Mouse (Mus musculus) C2C12 (cell line): ENCODE data around the gene Tdg. TPM values are rescaled to one million over a fixed set of nuclear protein-coding genes. Genes with fewer than 3 reads are reported as not detected.

Source experiments
- H3K27me3 ChIP-seq: one replicate; pipeline ENCODE4 v1.6.1; 2011; ENCODE audit not compliant: control insufficient read depth, insufficient read depth, insufficient read length
- H3K36me3 ChIP-seq: one replicate; pipeline ENCODE4 v1.6.1; 2011; ENCODE audit not compliant: control insufficient read depth, insufficient read depth
- H3K4me3 ChIP-seq: one replicate; pipeline ENCODE4 v1.5.1; 2011; ENCODE audit warnings: mild to moderate bottlenecking, control low read depth; ENCODE audit not compliant: poor library complexity, insufficient read depth, severe bottlenecking
- H3K79me2 ChIP-seq: one replicate; pipeline ENCODE4 v1.6.1; 2011; ENCODE audit not compliant: control insufficient read depth, insufficient read depth
- H3K79me3 ChIP-seq: one replicate; pipeline ENCODE4 v1.6.1; 2011; ENCODE audit warnings: low read depth, control low read depth
- H3ac ChIP-seq: one replicate; pipeline ENCODE3; 2011; ENCODE audit warnings: low read depth; ENCODE audit not compliant: control insufficient read depth, insufficient read length
- CEBPB ChIP-seq: IDR thresholded peaks from one replicate; pipeline ENCODE4 v1.6.1; 2011; ENCODE audit warnings: low read depth, mild to moderate bottlenecking, control low read depth, moderate library complexity
- CTCF ChIP-seq: IDR thresholded peaks from one replicate; pipeline ENCODE4 v1.5.1; 2011; ENCODE audit not compliant: control insufficient read depth, insufficient read depth, insufficient read length
- FOSL1 ChIP-seq: IDR thresholded peaks from one replicate; pipeline ENCODE4 v1.8.0; 2011; ENCODE audit warnings: mild to moderate bottlenecking, low read length; ENCODE audit not compliant: poor library complexity, insufficient read depth, severe bottlenecking
- MAX ChIP-seq: IDR thresholded peaks from one replicate; pipeline ENCODE4 v1.6.1; 2011; ENCODE audit warnings: mild to moderate bottlenecking, control low read depth
- MYOD1 ChIP-seq: IDR thresholded peaks from one replicate; pipeline ENCODE4 v1.6.1; 2011; ENCODE audit warnings: low read depth; ENCODE audit not compliant: control insufficient read depth, insufficient read length
- MYOG ChIP-seq: IDR thresholded peaks from one replicate; pipeline ENCODE4 v1.6.1; 2011; ENCODE audit not compliant: control insufficient read depth, insufficient read length; ENCODE audit errors: extremely low read depth
- USF1 ChIP-seq: IDR thresholded peaks from one replicate; pipeline ENCODE4 v1.6.1; 2011; ENCODE audit warnings: low read depth, mild to moderate bottlenecking, control low read depth, moderate library complexity
- polyA plus RNA-seq: library from polyadenylated mRNA; unstranded; fragments of >200 nt; fragmentation: generic; extraction: Trizol; gene quantifications from one replicate; pipeline ENCODE4 v1.2.1, GENCODE M21; 2012; ENCODE audit warnings: missing spikeins

Gene Tdg
- polyA plus RNA-seq, 1 experiment, result 18.5 TPM

DNA sequence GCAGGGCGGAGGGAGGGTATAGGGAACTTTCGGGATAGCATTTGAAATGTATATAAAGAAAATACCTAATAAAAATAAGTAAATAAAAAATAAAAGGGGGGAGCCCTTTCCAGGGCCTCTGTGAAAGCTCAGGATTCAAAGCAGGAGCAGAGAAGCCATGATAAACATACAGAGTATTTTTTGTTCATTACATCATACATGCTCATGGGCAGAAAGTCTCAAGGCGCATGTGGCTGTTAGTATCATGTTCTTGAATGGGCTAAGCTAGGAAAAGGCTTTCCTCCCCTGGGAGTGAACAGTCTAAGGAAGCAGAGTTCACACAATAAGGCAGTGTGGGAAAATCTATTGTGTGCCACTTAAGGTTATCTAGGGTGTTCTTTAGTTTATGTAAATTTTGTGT lies 6.7 kb downstream of the Tdg start:
- peaks cover 80% of the 10 kb centered on the region for H3K79me2 ChIP-seq
- TF ChIP-seq MYOD1, result no peak
- TF ChIP-seq CEBPB, result no peak
- TF ChIP-seq USF1, result no peak
- TF ChIP-seq MYOG, result no peak
- TF ChIP-seq MAX, result no peak
- no peak for TF ChIP-seq FOSL1
- TF ChIP-seq CTCF, result no peak

GRCm38 (mm10) chr10:82639032-82639698 lies 9.5 kb downstream of the Tdg start:
- Histone ChIP-seq H3K79me3 (peaks cover 34% of the 10 kb centered on the region), H3K79me2 (peaks cover 51% of the 10 kb centered on the region), H3K27me3 (no peaks in the 10 kb centered on the region), H3ac (no peak overlapping the region), H3K36me3 (peaks cover 81% of the 10 kb centered on the region), H3K4me3 (no peak overlapping the region)
- no peak for TF ChIP-seq FOSL1
- TF ChIP-seq MYOG, result no peak
- no peak for TF ChIP-seq CTCF
- no peak for TF ChIP-seq MAX

More for the DNA sequence above, 6.7 kb downstream of the Tdg start:
- H3K79me3 ChIP-seq, result peaks cover 61% of the 10 kb centered on the region
- H3K36me3 ChIP-seq, result peaks cover 72% of the 10 kb centered on the region
- H3K4me3 ChIP-seq, result no peak overlapping the region
- H3ac ChIP-seq, result no peak overlapping the region
- no peaks in the 10 kb centered on the region for H3K27me3 ChIP-seq

GRCm38 (mm10) chr10:82641481-82641880 lies 11.9 kb downstream of the Tdg start:
- Histone ChIP-seq H3K36me3 (peaks cover 81% of the 10 kb centered on the region), H3ac (no peak overlapping the region), H3K79me2 (peaks cover 28% of the 10 kb centered on the region), H3K27me3 (no peaks in the 10 kb centered on the region), H3K4me3 (no peak overlapping the region), H3K79me3 (peaks cover 14% of the 10 kb centered on the region)
- TF ChIP-seq USF1 (no peak), CTCF (no peak), CEBPB (no peak), MYOG (no peak), MAX (no peak), MYOD1 (no peak)

DNA sequence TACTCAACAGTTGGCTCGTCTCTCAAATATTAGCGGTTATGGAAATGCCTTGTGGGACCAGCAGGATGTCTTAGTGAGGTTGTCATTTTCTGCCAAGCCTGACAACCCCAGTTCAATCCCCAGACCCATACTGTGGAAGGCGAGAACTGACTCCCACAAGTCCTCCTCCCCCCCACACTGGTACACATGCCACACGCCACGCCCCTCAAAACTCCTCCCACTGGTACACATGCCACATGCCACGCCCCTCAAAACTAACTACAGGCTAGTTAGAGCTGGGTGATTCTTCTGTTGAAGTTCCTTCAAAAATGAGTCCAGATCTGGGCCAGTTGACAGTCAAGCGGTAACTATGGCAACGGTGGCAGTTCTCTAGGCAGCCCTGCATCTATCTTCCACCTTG lies 16.5 kb downstream of the Tdg start:
- Histone ChIP-seq H3K27me3 (no peaks in the 10 kb centered on the region), H3K4me3 (no peak overlapping the region), H3K79me3 (no peaks in the 10 kb centered on the region), H3K79me2 (no peaks in the 10 kb centered on the region), H3ac (no peak overlapping the region), H3K36me3 (peaks cover 64% of the 10 kb centered on the region)
- TF ChIP-seq CEBPB, result no peak
- TF ChIP-seq MYOD1, result no peak
- no peak for TF ChIP-seq USF1
- no peak for TF ChIP-seq MAX
- TF ChIP-seq FOSL1, result no peak
- TF ChIP-seq MYOG, result no peak
- TF ChIP-seq CTCF, result no peak

- Histone ChIP-seq H3ac (no peak overlapping the region), H3K36me3 (peaks cover 61% of the 10 kb centered on the region), H3K79me2 (no peaks in the 10 kb centered on the region), H3K27me3 (no peaks in the 10 kb centered on the region), H3K4me3 (no peak overlapping the region), H3K79me3 (no peaks in the 10 kb centered on the region)
- TF ChIP-seq MAX (no peak), USF1 (no peak), CTCF (no peak), MYOG (no peak), CEBPB (no peak)
Measured at GRCm38 (mm10) chr10:82647205-82647811, 17.7 kb downstream of the Tdg start.

DNA sequence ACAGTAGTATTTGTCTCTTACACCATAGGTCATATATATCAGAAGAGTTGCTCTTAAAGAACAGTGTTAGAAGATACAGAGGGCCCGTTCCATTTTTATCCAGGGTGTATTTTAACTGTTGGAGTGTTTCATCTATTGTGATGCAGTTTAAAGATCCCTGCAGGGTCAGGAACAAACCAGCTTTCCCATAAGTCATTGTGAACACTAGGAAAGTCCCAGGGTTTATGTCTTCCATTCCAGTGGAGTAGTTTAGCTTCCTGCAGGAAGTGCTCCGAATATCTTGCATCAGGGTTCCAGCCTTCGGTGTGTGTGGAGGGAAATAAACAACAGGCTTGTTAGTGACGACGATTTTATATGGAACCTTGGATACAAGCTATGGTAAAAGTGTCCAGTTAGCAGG lies 21.6 kb downstream of the Tdg start:
- Histone ChIP-seq H3K27me3 (no peaks in the 10 kb centered on the region), H3K79me3 (no peaks in the 10 kb centered on the region), H3K79me2 (no peaks in the 10 kb centered on the region), H3ac (no peak overlapping the region), H3K4me3 (no peak overlapping the region), H3K36me3 (peaks cover 34% of the 10 kb centered on the region)
- no peak for TF ChIP-seq FOSL1
- TF ChIP-seq CEBPB, result no peak
- no peak for TF ChIP-seq CTCF
- TF ChIP-seq MAX, result no peak
- TF ChIP-seq MYOG, result no peak
- no peak for TF ChIP-seq USF1
- no peak for TF ChIP-seq MYOD1
